Mouse (Mus musculus) urinary bladder, postnatal 36 days (tissue): ENCODE data around the gene Gm20403.
"Not testable (repeated sequence)": the region's sequence is repeated elsewhere in the genome, so short reads cannot be mapped to it uniquely, and the experiment has no call there.

Experiments used
- DNase-seq, 2 experiments: peaks; one replicate each; pipeline ENCODE4 v3.0.0; 2022; ENCODE audit warnings: low spot score in 2 of 2, mixed read lengths in 1 of 2

Gm20403 gene

DNA sequence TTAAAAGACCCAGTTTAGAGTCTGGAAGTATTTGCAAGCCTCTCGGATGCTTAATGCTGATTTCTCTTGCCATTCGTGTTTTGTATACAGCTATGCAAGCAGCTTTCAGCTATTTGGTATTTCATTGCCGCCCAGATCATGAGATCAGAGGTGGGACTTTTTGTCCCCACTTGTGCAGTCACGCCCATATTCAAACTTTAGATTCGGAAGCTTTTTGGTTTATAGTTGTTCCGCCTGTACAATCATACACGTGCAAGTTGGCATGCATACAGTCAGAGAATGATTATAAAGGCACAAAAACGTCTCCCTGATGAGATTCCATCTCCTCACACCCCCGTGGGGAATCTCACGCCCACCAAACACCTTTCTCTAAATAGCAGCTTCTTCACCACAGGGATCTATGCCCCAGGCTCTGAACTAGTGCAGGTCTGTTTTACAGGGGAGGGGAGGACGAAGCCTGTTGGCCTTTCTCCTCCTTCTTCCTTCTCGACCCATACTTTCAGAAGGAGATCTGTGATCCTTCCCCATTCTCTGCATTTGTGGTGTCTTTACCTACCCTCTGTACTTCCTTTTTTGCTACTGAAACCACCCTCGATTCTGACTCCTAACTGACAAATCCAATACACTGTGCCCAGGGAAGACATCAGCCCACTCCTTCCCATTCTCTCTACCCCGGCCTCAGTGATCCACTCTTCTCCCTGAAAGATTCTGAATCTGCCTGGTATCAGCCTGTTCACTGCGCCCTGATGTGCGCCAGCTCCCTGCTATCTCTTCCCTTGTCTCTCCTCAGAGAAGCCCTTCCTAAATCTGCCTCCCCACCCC lies 7.1 kb upstream of the Gm20403 start:
- DNase-seq: no peak

DNA sequence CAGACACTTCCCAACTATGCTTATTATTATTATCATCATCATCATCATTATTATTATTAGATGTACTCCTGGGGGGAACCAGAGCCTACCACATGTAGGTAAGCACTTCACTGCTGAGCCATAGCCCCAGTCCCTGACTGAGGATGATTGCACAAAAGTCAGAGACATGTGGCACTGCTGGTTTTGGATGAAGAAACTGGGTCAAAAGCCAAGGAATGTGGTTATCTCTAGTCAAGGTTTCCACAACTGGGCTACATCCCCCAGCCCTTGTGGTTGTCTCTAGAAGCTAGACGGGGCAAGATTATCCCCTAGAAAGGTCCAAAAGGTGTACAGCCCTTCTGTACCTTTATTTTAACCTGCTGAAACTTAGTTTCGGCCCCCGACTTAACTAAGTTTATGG lies 6.5 kb upstream of the Gm20403 start:
- no peak for DNase-seq

GRCm38 (mm10) chr12:54988323-54988850 lies 2.1 kb upstream of the Gm20403 start:
- DNase-seq: no peak

- DNase-seq: no peak
Observed at GRCm38 (mm10) chr12:54987156-54987555, 827 bp upstream of the Gm20403 start.

GRCm38 (mm10) chr12:54985257-54986051 lies 875 bp downstream of the Gm20403 start:
- peak; percentile 52 to 55 for DNase-seq

- DNase-seq: peak; percentile 48 to 72
Observed at GRCm38 (mm10) chr12:54984701-54985256, 1.6 kb downstream of the Gm20403 start.

DNA sequence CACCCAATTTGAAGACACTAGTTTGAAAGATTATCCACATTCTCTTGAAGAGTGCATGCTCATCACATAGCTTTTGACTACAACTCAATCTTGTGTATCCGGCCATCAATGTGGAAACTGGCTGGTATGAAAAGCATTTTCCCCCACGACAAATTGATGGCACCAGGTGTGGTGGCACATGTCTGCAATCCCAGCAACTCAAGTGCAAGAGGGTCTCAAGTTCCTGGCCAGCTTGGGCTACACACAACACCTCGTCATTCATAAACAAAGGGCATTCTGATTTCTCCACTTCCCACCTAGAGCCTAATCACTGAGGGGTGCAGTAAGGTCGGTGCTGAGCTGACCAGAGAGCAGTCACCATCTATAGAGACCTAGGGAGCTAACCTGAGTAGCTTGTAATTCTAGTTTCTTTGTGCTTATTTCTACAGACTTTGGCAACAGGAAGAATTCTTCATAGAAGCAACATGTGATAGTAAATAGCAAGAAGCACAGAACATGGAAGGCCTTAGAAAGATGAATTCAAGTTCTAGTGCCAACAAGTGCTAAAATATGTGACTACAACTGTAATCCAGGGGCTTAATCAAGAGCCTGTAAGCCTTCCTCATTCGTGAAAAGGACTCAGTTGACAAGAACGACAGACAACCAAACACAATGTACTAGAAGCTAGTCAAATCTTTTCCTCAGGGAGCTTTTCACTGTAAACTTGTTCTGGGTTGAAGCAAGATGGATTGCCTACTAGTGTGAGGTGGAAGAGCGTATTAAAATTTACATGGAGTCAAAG lies 3.2 kb downstream of the Gm20403 start:
- DNase-seq: no peak

GRCm38 (mm10) chr12:54981962-54982361 lies 4.4 kb downstream of the Gm20403 start:
- no peak for DNase-seq

GRCm38 (mm10) chr12:54980939-54981338 lies 5.4 kb downstream of the Gm20403 start:
- no peak for DNase-seq

GRCm38 (mm10) chr12:54980532-54980931 lies 5.8 kb downstream of the Gm20403 start:
- DNase-seq: no peak

GRCm38 (mm10) chr12:54969033-54969432 lies 17.3 kb downstream of the Gm20403 start:
- DNase-seq: no peak

- DNase-seq: no peak
Observed at GRCm38 (mm10) chr12:54965532-54966160, 20.7 kb downstream of the Gm20403 start.

DNA sequence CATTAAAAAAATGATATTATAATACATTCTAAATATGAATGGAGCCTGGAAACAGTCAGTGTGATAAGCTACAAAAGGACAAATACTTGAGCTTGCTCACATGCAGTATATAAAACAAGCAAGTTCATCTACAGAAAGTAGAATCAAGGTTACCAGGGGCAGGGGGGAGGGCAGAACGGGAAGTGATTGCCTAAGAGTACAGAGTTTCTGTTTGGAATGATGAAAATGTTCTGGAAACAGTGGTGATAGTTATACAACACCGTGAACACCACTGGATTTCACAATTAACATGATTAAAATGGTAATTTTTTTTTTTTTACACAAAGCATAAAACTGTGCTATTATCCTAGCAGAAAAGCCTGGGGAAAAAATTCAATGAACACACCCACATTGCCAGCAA lies 26.8 kb downstream of the Gm20403 start:
- peak in 1 of 2 experiments; percentile 36 for DNase-seq

DNA sequence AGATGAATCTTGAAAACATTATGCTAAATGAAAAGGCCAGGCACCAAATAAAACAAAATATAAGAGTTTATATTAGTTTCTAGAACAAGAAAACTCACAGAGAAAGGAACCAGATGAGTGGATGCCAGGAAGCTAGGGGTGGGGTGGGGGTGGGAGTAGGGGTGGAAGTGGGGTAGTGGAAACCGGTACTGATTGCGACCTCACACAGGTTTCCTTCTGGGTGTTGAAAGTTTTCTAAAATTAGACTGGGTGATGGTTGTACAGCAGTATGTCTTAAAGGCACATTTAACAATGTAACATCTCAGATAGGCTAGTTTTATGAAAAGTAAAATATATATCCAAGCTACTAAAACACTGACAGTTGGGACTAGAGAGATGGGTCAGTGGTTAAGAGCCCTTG lies 29.4 kb downstream of the Gm20403 start:
- no peak for DNase-seq

DNA sequence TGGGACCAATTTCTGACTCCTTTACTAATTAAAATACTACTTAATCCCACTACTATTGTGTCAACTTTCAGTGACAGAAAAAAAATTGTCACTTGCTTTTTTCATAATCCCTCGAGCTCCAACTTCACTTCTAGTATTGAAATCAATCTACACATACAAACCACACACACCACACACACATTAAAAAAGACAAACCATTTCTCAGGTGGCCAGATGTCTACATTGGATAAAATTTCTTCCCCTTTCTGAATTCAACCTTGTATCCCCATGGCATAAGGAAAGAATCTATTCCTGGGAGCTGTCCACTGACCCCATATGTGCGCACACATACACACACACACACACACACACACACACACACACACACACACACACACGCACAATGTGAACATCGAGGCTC lies 29.9 kb downstream of the Gm20403 start:
- no peak for DNase-seq

DNA sequence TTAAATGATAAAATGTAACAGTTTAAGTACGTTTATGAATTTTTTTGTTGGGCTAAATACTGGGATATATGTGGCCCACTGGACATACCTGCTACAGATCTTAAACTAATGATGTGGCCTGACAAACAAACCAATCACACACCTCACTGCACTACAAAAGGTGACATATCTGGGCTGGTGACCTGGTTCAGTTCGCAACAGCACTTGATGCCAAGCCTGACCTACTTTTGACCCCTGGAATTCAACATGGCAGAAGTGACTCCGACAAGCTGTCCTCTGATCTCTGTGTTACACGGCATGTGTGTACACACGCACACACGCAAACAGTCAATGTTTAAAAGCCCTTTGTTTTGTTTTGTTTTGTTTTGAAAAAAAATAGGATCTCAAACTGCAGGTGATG lies 40.2 kb downstream of the Gm20403 start:
- no peak for DNase-seq

GRCm38 (mm10) chr12:54942586-54943157 lies 43.7 kb downstream of the Gm20403 start:
- not testable (repeated sequence) for DNase-seq

DNA sequence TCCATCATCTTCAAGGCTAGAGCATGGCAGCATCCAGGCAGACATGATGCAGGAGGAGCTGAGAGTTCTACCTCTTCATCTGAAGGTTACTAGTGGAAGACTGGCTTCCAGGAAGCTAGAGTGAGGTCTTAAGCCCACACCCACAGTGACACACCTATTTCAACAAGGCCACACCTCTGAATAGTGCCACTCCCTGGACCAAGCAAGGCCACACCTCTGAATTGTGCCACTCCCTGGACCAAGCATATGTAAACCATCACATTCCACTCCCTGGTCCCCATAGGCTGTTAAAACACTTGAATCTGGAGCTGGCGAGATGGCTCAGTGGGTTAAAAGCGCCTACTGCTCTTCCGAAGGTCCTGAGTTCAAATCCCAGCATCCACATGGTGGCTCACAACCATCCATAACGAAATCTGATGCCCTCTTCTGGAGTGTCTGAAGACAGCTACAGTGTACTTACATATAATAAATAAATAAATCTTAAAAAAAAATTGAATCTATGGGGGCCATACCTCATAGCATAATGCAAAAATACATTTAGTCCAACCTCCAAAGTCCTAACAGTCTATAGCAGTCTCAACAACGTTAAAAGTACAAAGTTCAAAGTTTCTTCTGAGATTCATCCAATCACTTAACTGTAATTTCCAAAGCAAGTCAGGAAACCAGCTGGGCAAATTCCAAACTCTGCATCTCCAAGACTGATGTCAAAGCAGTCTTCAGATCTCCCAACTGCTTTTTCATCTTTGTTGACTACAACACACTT lies 48.6 kb downstream of the Gm20403 start:
- not testable (repeated sequence) for DNase-seq
